Mouse (Mus musculus) heart, embryonic 12.5 days (tissue): Measurements from ENCODE around the gene Olfr1383. TPM values are rescaled to one million over a fixed set of nuclear protein-coding genes. Genes with fewer than 3 reads are reported as not detected.

ENCODE experiments used
- polyA plus RNA-seq: library from polyadenylated mRNA; unstranded; fragments of >200 nt; fragmentation: Nextera tagmentation; extraction: Ambion mirVana; gene quantifications from 2 replicates; pipeline ENCODE4 v1.2.1, GENCODE M21; 2016

Olfr1383 gene
- polyA plus RNA-seq, 1 experiment from 2014 or later: not detected

Other genes with a start within 250 kb of the Olfr1383 start
- 0.08 and 0.27 TPM in 2 replicates for gene Olfr1393, start 241.3 kb upstream of the Olfr1383 start, polyA plus RNA-seq
- not detected in 2 replicates for gene Olfr1392, start 234.4 kb upstream of the Olfr1383 start, polyA plus RNA-seq
- gene Olfr10, start 214.9 kb upstream of the Olfr1383 start, polyA plus RNA-seq: not detected in 2 replicates
- gene Olfr1391, start 196.9 kb upstream of the Olfr1383 start, polyA plus RNA-seq: not detected in 2 replicates
- not detected in 2 replicates for gene Olfr1390, start 184.5 kb upstream of the Olfr1383 start, polyA plus RNA-seq
- gene Olfr1389, start 96.6 kb upstream of the Olfr1383 start, polyA plus RNA-seq: not detected in 2 replicates
- gene Olfr1388, start 83.0 kb upstream of the Olfr1383 start, polyA plus RNA-seq: not detected in 2 replicates
- gene Olfr1387, start 64.3 kb upstream of the Olfr1383 start, polyA plus RNA-seq: not detected in 2 replicates
- not detected in 2 replicates for gene Olfr1386, start 54.6 kb upstream of the Olfr1383 start, polyA plus RNA-seq
- not detected in 2 replicates for gene Olfr1385, start 30.6 kb upstream of the Olfr1383 start, polyA plus RNA-seq
- gene Olfr1384, start 12.9 kb upstream of the Olfr1383 start, polyA plus RNA-seq: not detected in 2 replicates
- not detected in 2 replicates for gene Olfr1382, start 8.6 kb downstream of the Olfr1383 start, polyA plus RNA-seq
- not detected in 2 replicates for gene Olfr1381, start 23.8 kb downstream of the Olfr1383 start, polyA plus RNA-seq
- gene Olfr1380, start 37.2 kb downstream of the Olfr1383 start, polyA plus RNA-seq: not detected in 2 replicates
- gene Flt4, start 89.6 kb downstream of the Olfr1383 start, polyA plus RNA-seq: 8.3 and 8.6 TPM in 2 replicates
- 0.40 TPM in 1 of 2 replicates, not detected in the other for gene Scgb3a1, start 144.0 kb downstream of the Olfr1383 start, polyA plus RNA-seq
- gene Cnot6, start 193.1 kb downstream of the Olfr1383 start, polyA plus RNA-seq: 61.5 and 65.9 TPM in 2 replicates